Mouse (Mus musculus) common myeloid progenitor, adult 5-6 weeks (primary cell): ENCODE measurements around the gene 4930404H24Rik. TPM values are rescaled to one million over a fixed set of nuclear protein-coding genes. Genes with fewer than 3 reads are reported as not detected.
"Not testable (repeated sequence)": the region's sequence is repeated elsewhere in the genome, so short reads cannot be mapped to it uniquely, and the experiment has no call there.

Experiments used
- ATAC-seq: replicated peaks from 2 replicates; pipeline ENCODE4 v1.8.0; 2016; ENCODE audit warnings: low read depth, mild to moderate bottlenecking, moderate TSS enrichment, inconsistent platforms; ENCODE audit not compliant: poor library complexity, severe bottlenecking
- total RNA-seq: library from RNA; stranded (forward); fragments of 200-1000, 187-1606 nt; gene quantifications from 2 replicates; pipeline ENCODE4 v1.2.3, GENCODE M21; 2017

4930404H24Rik gene
- total RNA-seq, 1 experiment from 2014 or later = not detected

DNA sequence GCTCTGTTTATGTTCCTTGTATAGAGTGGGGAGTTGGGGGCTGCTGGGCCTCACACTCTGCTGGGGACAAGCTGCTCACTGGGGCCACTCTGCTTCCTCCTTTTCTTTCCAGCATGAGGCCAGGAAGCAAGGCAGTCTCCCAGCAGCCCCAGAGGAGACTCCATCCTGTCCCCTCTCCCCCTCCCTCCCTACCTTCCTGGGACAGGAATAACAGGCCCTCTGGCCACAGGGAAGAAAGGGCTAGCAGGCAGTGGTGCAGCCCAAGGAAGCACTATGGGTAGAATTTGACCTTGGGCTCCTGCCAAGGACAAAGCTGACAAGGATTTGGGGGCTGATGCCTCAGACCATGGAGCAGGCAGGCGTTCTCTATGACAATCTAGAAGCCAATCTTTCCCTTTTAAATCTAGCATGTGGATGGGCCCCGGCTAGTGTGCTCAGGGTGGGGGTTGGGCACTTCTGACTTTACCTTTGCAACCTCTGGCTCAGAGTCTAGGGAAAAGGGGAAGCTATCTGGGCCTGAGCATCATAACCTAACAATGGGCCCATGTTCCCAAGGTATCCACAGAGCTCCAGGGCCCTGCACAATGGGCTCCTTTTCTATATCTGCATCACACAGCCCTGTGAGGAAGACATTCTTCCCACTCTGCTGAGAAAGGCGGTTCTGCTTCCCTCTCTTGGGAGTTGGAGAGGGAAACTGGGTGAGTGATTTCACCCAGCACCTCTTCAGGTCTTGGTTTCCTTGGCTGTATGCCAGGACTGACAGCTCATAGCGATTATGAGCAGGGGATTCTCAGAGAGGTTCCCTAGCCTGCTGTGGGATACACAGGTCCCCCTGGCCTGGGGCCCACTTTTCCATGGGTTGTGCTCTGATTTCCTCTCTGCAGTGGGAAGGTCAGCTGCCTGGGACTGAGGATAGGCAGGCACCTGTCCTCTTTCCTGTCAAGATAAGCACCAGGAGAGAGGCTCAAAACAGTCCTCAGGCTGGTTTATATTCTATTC is 17.2 kb upstream of the 4930404H24Rik start:
- 0 out of 2 replicates have a peak, but pooled peaks have one; percentile 19 for ATAC-seq

DNA sequence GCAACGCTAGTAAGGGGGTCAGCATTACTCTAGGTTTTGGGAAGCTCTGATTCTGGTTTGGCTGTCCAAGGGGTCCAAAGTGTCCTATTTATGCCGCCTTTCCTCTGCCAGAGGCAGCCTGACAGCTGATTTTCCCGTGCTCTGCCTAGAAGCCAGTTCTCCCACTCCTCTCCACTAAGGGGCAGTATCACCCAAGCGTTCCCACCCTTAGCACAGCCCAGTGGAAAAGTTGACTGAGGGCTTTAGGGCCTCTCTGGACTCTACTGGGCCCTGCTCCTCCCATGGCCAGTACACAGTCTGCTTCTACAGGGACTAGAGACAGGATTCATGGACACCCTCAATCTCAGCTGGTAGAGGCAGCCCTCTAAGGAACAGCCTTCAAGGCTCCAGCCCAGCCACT is 14.0 kb upstream of the 4930404H24Rik start:
- peak; percentile 48 for ATAC-seq

DNA sequence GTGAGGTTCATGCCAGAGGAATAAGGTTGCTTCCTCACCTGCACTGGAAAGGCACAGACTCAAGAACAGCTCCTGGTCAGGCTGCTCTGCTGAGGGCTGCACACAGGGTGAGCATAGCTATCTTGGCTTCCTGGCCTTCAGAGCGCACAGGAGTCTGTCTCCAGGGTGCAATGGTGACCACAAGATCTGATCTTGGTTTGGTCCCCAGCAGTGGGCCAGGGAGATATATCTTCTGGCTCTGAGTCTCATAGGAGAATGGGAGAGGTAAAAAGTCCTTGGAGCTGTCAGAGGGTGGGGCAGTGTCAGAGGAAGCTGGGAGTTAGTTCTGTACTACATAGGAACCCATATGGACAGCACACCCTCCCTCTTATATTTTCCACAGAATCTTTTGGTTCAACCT is 13.1 kb upstream of the 4930404H24Rik start:
- ATAC-seq = no peak

- ATAC-seq = peak; percentile 13; the same call in 1 of the 2 replicates
Observed at GRCm38 (mm10) chr2:153481108-153481860, 11.3 kb upstream of the 4930404H24Rik start.

DNA sequence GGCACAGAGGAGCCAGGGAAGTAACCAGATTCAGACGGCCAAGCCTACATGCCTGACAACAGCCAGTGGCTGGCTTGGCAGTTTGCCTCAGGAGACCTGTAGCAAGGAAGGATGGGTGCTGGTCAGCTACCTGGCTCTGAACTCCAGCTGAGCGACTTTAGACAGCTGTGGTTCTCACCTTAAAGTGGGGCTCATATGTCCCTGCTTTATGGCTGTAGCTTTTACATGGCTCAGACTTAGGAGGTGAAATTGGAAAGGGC is 10.8 kb upstream of the 4930404H24Rik start:
- ATAC-seq = no peak

GRCm38 (mm10) chr2:153483118-153483983 is 9.2 kb upstream of the 4930404H24Rik start:
- peak; percentile 78 for ATAC-seq

DNA sequence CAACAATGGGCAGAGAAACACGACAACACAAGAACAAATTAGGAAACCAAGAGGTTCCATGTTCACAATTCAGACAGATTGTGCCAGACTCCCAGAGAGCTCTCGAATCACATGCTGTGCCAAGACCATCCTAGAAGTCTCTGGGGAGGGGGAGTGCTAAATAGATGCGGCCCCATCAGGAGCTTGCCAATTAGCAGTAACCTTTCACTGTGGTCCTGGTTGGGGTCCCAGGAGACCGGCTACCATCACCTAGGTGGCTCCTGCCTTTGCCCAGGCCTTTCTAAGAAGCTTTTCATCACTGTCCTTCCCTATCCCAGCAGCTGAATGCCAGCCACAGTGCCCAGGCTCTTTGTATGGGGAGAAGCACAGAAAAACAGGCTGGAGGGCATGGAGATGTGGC is 8.5 kb upstream of the 4930404H24Rik start:
- ATAC-seq = no peak

DNA sequence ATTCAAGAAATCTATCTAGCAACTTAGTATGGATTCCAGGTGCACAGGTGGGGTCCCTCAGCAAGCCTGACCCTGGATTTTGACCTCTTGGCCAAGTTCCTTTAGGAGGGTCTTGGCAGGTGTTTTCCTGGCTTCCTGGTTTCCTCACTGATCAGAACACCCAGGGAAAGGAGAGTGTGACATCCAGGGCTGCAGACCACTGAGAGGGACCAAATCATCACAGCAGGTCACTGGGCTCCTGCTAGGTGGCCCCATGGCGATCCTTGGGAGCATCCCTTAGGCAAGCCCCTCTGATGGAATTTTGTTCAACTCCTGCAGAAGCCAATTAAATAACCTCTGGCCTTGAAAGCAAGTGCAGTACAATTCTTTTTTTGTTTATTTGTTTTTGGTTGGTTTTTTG is 2.5 kb upstream of the 4930404H24Rik start:
- no peak for ATAC-seq

- peak; percentile 16; the same call in 1 of the 2 replicates for ATAC-seq
Observed at GRCm38 (mm10) chr2:153490940-153491339, 1.6 kb upstream of the 4930404H24Rik start.

DNA sequence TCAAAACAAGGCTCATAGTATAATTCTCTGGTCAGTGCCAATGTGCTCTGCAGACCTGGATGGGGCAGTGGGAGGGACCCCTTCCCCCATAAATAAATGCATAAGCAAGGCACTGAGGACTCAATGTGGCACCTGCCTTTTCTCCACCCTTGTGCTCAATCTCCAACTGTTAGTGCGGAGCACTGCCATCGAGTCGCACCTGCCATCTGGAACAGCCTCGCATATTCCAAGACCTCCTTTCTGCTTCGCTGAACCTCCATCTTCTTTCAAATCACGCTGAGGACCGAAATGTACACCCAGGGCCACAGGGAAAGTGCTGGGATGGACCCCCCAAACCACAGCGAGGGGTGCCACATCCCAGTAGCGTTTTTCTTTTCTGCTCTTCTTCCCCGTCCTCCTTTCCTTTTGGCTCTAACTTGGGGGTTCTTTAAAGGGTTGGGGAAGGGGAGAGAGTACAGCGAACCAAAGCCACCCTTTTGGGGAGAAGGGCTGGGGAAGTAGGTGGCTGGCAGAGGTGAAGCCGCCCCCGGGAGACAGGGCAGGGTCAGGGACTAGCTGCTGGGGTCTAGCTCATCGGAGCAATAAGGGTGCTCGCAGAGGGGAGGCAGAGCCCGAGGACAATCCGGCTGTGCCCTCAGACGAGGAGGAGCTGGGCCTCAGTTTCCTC is 945 bp upstream of the 4930404H24Rik start:
- ATAC-seq = no peak

DNA sequence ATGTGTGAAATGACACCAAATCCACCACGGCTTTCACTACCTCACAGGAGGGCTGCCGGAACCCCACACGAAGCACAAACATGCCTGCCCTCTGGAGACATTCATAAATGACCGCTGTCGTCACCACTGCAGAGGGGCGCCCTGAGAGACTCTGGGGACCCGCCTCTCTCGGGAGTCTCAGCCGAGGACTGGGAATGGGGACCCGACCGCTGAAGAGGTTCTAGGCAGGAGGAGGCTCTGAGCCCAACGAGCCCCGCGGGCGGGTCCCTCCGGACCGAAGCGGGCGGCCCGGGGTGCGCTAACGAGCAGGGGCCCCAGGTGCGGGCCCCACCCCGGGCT is 442 bp upstream of the 4930404H24Rik start:
- ATAC-seq = no peak

DNA sequence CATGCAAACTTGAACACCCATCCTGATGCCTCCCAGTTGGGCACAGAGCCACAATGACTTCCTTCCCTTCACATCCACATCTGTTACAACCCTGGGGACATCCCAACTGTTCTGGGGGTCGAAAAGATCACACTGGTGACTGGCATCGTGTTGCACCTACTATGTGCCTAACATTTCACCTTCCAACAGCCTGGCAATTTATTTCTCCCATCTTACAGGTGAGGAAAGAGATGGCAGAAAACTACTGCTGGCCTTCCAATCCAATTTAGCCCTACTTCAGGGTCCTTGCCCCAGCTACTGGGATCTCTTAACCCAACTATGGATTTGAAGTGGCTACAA is 772 bp downstream of the 4930404H24Rik start:
- ATAC-seq = no peak

GRCm38 (mm10) chr2:153493781-153494292 is 1.2 kb downstream of the 4930404H24Rik start:
- ATAC-seq = peak; percentile 43

DNA sequence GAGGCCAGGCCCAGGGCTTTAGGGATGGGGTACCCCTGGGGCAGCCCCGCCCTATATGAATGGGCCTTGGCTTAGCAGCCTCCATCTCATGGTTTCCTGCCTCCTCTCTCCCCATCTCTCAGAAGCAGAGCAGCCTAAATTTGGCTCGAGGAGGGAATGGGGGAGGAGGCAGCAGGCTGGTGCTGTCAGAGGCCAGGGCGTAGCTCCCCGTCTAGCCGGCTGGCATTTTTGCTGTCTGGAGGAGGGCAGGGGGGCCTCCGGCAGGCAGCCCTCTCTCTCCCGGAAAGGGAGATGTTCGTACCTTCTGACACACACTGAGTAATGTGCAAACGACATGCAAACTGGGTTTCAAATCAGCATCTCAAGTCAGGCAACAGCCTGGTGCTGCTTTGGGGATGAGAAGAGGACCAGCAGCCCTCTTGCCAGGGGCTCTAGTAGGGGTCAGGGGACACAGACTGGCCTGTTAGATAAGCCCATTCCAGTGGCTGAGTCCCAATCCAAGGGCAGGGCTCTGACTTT is 1.8 kb downstream of the 4930404H24Rik start:
- peak; percentile 29 for ATAC-seq

DNA sequence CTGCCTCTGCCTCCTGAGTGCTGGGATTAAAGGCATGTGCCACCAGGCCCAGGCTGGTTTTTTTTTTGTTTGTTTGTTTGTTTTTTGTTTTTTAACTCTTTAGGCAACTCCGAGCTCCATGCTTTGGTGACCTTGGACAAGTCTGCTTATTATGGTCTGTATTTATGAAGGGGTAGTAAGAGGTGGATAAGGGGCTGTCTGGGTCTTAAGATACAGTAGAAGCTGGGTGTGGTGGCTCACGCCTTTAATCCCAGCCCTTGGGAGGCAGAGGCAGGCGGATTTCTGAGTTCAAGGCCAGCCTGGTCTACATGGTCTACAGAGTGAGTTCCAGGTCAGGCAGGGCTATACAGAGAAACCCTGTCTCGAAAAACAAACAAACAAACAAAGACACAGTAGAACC is 2.8 kb downstream of the 4930404H24Rik start:
- not testable (repeated sequence) for ATAC-seq

DNA sequence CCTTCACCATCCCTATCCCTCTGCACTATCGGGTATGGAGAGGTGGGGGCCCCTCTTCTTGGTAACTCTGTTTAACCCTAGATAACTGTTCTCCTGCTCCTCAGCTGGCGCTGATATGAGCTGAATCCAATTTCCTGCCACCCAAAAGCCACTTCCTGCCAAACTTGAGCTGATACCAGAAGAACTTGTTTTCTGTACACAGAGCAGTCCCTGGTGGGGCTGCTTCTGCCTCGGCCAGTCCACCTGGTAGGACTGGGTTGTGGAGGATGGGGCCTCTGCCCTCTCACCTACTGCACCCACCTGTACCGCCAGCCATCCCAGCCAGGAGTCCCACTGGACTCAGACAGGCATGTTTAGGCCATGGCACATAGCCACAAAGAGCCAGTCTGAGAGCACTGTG is 3.2 kb downstream of the 4930404H24Rik start:
- ATAC-seq = peak; percentile 35

- ATAC-seq = peak; percentile 16; the same call in 1 of the 2 replicates
Observed at GRCm38 (mm10) chr2:153496301-153496700, 3.7 kb downstream of the 4930404H24Rik start.

GRCm38 (mm10) chr2:153496898-153497297 is 4.3 kb downstream of the 4930404H24Rik start:
- no peak for ATAC-seq

- ATAC-seq = no peak
Observed at GRCm38 (mm10) chr2:153499154-153499553, 6.6 kb downstream of the 4930404H24Rik start.
